Mouse (Mus musculus) embryonic facial prominence, embryonic 10.5 days (tissue): ENCODE measurements at regions not wholly inside any gene's neighbourhood (a gene's known extent, or its start where the extent isn't known, plus 50 kb on each side); places are given as distances from the start of the nearest gene placed in this dataset.
A peak's percentile ranks its signal among the peaks of the same experiment; 100 is the strongest.

ENCODE experiments used
- DNase-seq: peaks from one replicate; pipeline ENCODE4 v3.0.0-alpha.2; 2017; ENCODE audit warnings: low spot score
- H3K27ac ChIP-seq: fragments of 300-500 bp; sonication (generic); replicated peaks from 2 replicates; pipeline ENCODE4 v1.5.1; 2016; ENCODE audit warnings: mild to moderate bottlenecking
- H3K27me3 ChIP-seq: fragments of 300-500 bp; sonication (generic); replicated peaks from 2 replicates; pipeline ENCODE4 v1.6.1; 2016; ENCODE audit warnings: low read depth, mild to moderate bottlenecking; ENCODE audit not compliant: poor library complexity, severe bottlenecking
- H3K36me3 ChIP-seq: fragments of 300-500 bp; sonication (generic); replicated peaks from 2 replicates; pipeline ENCODE4 v1.6.1; 2016; ENCODE audit warnings: mild to moderate bottlenecking, moderate library complexity
- H3K4me1 ChIP-seq: fragments of 300-500 bp; sonication (generic); 2 replicates; pipeline ENCODE4 v1.6.1; 2016
- H3K4me3 ChIP-seq: fragments of 300-500 bp; sonication (generic); 2 replicates; pipeline ENCODE4 v1.5.1; 2016; ENCODE audit warnings: mild to moderate bottlenecking, moderate library complexity
- H3K9me3 ChIP-seq: fragments of 300-500 bp; sonication (generic); 2 replicates; pipeline ENCODE4 v1.6.1; 2016; ENCODE audit warnings: mild to moderate bottlenecking
- WGBS: fragments of 180-500 bp; shearing (Covaris S2); methylation state at CpG from one replicate; pipeline ENCODE4 v1.1.7; 2016; 5-methylcytosine and 5-hydroxymethylcytosine counted together

DNA sequence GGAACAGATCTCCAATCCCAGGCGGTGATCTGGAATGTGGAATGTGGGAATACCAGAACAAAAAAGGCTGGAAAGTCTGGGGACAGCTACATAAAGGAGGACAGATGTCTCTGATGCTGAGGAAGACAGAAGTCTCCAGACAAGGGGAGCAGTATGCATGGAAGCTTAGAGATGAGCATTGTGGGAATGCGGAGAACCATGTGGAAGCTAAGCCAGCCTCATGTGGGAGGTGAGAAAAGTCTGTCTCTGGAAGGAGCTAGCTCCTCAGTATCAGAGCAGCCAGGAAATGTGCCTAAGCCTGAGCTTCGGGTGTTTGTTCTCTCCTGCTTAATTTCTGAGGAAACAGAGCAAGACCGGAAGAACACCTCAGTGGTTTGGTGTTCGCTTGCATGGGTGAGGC lies 53.4 kb upstream of the Cdh5 start:
- 79% methylated on average over 5 of the region's 5 CpGs for WGBS
- H3K4me1 ChIP-seq, result peaks cover 8% of the 10 kb centered on the region; the same call in 1 of the 2 replicates
- 0 out of 2 replicates have a peak, but pooled peaks cover 4% of the 10 kb centered on the region for H3K27me3 ChIP-seq
- no peak overlapping the region for H3K27ac ChIP-seq
- DNase-seq, result no peak
- no peaks in the 10 kb centered on the region for H3K36me3 ChIP-seq
- no peak overlapping the region for H3K4me3 ChIP-seq
- no peaks in the 10 kb centered on the region for H3K9me3 ChIP-seq

DNA sequence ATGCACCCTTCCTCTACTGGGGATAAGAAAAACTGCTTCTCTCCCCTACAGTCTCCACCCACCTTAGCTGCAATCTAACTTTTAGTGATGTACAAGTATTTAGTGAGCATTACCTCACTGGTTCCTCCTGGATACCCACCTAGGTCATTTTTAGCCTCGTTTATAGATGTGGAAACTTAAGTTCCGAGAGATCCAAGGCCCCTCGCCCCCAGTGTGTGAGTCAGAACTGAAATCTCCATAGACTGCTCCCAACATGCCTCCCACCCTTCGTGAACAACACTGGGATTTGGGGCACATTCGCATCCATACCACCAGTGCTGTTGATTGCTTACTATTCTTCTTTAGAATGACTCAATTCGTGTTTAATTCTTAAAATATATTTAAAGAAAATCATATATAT lies 52.2 kb upstream of the Cdh5 start:
- 85% methylated on average over 6 of the region's 6 CpGs for WGBS
- no peaks in the 10 kb centered on the region for H3K36me3 ChIP-seq

DNA sequence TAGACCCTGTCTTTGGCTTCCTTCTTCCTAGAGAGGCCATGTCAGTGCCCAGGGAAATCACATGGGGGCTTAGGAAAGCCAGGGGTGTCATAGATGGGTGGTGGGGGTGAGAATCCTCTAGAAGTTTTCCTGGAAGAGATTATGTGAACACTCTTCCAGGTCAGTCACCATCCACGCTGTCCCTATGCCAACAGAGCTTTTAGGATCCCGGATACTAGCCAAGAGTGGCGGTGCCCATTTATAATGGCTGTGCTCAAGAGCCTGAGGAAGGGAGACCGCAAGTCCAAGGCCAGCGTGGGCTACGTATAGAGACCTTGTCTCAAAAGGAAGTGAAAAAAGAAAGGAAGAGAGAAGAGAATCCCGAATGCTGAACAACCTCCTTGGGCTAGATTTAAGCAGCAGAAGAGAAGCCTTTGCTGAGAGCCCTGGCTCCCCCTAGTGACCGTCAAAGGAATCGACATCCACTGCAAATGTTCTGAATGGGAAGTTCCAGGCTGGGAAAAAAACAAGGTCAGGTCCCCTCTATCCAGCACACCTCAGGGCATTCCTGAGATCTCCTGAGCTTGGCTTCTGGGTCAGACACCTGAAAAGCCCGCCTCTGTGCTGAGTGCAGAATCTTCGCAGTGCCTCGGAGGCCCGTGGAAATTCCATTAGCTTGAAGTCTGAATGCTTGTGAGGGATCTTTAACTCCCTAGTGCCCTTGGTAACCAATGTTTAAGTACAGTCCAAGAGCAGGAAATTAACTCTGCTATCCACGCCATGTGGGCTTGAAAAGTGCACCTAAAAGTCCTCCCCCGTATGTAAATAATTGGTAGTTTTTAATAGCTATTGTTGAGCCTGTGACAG lies 50.5 kb upstream of the Cdh5 start:
- peak; percentile 72 for DNase-seq
- 30% methylated on average over 15 of the region's 15 CpGs for WGBS

More for the DNA sequence above, 52.2 kb upstream of the Cdh5 start:
- Histone ChIP-seq H3K4me3 (no peak overlapping the region), H3K27ac (no peak overlapping the region), H3K9me3 (no peaks in the 10 kb centered on the region), H3K27me3 (0 out of 2 replicates have a peak, but pooled peaks cover 4% of the 10 kb centered on the region), H3K4me1 (peaks cover 2% of the 10 kb centered on the region; the same call in 1 of the 2 replicates)
- DNase-seq, result no peak

DNA sequence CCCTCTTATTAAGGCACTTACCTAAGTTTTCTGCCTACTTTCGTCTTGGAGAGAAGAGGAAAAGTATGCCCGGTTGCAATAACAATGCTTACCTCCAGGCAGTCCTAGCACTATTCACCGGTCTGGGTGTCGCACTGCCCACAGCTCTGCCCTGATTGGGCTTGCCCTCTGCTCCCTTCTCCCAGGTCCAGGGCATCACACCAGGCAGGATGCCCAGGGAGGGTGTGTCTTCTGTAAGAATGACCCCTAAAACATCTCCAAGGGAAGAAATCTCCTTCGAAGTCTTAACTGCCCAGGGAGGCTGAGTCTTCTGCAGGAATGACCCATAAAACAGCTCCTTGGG lies 49.9 kb upstream of the Cdh5 start:
- H3K4me1 ChIP-seq, result peaks cover 2% of the 10 kb centered on the region; the same call in 1 of the 2 replicates
- H3K27ac ChIP-seq, result no peak overlapping the region
- 56% methylated on average over 5 of the region's 5 CpGs for WGBS
- 0 out of 2 replicates have a peak, but pooled peaks cover 4% of the 10 kb centered on the region for H3K27me3 ChIP-seq
- no peaks in the 10 kb centered on the region for H3K36me3 ChIP-seq
- DNase-seq, result no peak
- H3K9me3 ChIP-seq, result no peaks in the 10 kb centered on the region
- H3K4me3 ChIP-seq, result no peak overlapping the region

More for the DNA sequence above, 50.5 kb upstream of the Cdh5 start:
- Histone ChIP-seq H3K4me1 (peaks cover 2% of the 10 kb centered on the region; the same call in 1 of the 2 replicates), H3K36me3 (no peaks in the 10 kb centered on the region), H3K27ac (no peak overlapping the region), H3K27me3 (0 out of 2 replicates have a peak, but pooled peaks cover 4% of the 10 kb centered on the region), H3K4me3 (no peak overlapping the region), H3K9me3 (no peaks in the 10 kb centered on the region)
